Mouse (Mus musculus): Measurements from ENCODE around the gene Rufy2.
"Not testable (repeated sequence)": the region's sequence is repeated elsewhere in the genome, so short reads cannot be mapped to it uniquely, and the experiment has no call there.

Gene Rufy2

DNA sequence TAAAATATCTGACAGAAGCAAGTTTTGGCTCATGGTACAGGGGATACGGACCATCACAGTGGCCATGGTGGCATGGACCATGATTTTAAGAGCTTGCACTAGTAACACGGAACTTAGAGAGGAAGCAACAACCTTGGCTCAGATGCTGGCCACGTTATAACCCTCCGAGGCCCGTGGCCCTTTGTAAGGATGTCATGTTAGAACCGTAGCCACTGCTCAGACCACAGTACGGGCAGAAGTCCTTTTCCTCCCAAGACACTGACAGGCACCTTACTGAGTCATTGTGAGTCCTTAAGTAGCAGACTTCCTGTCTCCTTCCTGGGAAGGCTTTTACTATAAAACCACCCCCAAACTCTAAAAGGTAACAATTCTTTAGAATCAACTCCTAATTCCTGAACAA is 71.2 kb downstream of the Rufy2 start:
- DNase-seq (ENCODE audit: low spot score in 2 of 2) = no peak

DNA sequence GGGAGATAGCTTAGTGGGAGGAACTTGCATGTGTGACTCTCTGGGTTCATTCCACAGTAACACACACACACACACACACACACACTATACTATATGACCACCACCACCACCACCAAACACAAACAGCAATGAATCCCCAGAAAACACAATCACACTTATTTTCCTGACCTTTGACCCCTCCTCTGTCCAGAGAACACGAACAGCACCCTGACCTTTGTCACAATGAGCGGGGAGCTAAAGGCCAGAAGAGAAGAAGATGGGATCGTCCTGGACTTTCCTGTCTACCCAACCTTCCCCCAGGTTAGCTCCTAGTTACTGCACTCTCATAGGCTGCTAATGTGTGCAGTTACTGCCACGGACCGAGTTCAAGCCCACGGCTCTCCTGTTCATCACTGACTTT is 72.0 kb downstream of the Rufy2 start:
- DNase-seq (ENCODE audit: low spot score in 2 of 2) = no peak

GRCm38 (mm10) chr10:63053007-63053406 is 73.0 kb downstream of the Rufy2 start:
- no peak for DNase-seq (ENCODE audit: low spot score in 2 of 2)

- not testable (repeated sequence) for DNase-seq (ENCODE audit: low spot score in 2 of 2)
Observed at GRCm38 (mm10) chr10:63054071-63054470, 74.0 kb downstream of the Rufy2 start.

DNA sequence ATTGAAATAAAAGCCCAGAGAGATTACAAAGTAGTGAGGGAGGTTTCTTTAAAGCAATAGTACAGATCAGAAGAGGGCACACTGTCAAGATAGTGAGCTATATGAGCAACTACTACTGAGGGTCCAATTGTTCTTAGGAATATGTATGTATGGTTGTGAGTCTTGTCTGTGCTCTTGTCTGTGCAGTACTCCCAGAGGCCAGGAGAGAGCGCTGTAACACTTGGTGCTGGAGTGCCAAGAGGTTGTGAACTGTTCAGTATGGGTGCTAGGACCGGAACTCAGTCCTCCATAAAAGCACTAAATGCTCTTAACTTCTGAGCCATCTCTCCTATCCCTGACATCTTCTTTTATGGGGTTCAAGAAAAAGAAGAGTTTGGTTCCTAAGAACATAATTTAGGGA is 74.6 kb downstream of the Rufy2 start:
- DNase-seq (ENCODE audit: low spot score in 2 of 2) = no peak

DNA sequence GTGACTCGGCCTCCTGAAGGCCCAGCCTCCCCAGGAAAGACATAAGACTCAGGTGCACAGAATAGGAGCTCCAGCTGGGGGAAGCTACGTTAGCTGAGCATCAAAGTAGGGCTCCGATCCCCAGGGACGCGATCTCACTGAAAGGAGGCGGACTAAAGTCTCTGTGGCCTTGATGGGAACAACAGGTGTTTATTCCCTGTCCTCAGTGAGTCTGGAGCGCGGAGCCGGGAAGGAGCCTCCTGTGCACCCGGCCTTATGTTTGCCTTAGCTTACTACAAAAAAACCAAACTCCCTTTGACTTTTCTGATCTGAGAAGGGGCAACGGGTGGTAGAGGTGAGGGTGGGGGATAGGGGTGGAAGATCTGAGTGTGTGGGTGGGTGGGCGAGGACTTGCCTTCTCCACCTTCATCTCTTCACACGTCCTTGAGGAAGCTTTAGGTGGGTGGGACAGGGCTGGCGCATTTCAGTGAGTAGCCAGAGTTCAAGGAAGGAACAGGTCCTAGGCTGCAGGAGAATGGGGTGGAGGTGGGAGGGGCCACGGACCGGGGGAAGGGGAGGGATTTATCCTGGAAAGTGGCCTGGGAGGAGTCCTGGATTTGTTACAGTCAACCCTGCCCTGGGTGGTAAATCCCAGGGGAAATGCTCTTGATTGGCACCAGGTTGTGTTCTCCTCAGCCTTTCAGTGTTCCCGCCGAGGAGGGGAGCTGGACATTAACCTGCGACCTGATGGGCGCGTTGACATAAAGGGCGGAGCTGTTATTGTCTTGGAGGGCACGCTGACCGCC is 77.1 kb downstream of the Rufy2 start:
- no peak for DNase-seq (ENCODE audit: low spot score in 2 of 2)

DNA sequence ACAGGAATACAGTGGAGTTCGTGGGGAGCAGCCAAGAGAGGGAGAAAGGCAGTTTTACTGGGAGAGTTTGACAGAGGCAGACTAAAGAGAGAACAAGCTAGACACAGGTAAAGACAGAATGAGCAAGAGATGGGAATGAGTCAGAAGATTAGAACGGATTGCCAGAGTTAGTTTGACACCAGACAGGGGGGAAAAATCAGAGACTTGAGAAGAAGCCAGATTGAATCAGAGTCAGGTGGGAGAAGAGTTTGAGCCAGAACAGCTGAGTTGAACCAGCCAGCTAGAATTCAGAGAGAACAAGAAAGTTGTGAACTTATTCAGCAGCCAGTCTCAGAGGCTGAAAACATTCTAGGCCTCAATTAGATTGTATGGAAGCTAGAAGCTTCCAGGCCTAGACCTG is 79.8 kb downstream of the Rufy2 start, which contains the start of gene Pbld1:
Pbld1 (plus strand) TSS at position 301 of the 400 bp plus-strand sequence.
- no peak for DNase-seq (ENCODE audit: low spot score in 2 of 2)

DNA sequence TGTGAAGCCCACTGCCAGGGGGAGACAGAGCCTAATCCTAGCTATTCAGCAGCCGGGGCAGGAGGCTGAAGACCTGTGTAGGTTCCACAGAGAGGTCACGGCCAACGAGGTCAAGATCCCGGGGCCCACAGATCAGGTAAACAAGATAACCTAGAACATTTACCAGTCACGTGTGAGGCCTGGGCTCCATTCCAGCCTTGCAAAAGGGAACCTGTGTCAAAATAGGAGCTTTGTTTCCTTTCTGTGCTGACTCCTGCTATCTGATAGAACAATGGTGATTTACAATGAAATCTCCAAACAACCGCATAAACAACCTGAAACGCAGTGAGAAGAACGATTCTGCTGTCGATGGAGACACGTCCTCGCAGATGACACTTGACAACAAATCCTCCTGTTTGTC is 80.4 kb downstream of the Rufy2 start:
- DNase-seq (ENCODE audit: low spot score in 2 of 2) = no peak

DNA sequence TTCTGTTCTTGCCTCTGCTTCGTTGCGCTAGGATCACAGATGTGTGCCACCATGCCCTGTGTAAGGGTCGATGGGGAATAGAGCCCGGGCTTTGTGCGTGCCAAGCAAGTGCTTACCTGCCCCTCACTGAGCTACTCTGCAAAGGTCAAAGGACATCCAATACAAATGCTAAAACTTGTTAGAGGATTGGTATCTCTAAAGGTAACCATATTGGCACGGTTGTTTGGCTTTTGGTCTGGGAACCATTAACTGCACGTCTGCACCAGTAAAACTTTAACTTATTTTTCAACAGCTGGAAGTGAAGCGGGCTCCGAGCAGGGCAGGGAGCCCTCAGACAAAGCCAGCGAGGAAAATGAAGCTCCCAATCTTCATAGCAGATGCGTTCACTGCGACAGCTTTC is 81.2 kb downstream of the Rufy2 start:
- DNase-seq (ENCODE audit: low spot score in 2 of 2) = no peak

- no peak for DNase-seq (ENCODE audit: low spot score in 2 of 2)
Observed at GRCm38 (mm10) chr10:63062696-63063095, 82.7 kb downstream of the Rufy2 start.

DNA sequence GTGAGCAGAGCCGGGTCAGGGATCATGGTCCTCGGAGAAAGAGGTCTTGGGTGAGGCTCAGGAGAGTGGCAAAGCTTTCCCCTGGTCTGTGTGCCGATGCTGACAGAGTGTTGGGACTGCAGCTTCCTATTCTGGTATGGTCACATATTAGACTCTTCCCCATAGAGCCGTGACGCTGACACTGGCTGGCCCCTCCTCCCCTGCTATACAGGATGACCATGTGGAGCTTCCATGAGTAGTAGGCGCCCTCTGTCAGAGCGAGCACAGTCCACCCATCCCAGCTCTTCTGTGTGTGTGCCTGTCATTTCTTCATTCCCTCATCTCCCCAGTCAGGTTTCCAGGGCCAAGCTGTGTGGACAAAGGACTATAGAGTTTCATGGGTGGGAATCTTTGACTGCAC is 83.3 kb downstream of the Rufy2 start:
- DNase-seq (ENCODE audit: low spot score in 2 of 2) = no peak

- DNase-seq (ENCODE audit: low spot score in 2 of 2) = no peak
Observed at GRCm38 (mm10) chr10:63064516-63064915, 84.5 kb downstream of the Rufy2 start.

DNA sequence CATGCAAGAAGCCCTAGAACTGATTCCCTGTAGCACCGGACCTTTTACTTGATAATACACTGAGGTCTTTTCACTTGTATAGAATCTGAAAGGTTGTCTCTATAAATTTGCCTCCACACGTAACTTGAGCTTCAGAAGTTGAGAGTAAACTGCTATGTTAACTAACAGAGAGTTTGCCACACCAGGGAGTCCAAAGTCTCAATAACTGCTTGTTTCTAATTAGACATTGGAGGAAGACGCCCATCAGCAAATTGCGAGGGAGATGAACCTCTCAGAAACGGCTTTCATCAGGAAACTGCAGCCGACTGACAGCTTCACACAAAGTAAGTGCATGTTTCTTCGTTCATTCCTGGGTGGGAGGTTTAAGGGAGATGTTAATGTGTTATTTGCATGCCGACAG is 85.5 kb downstream of the Rufy2 start:
- DNase-seq (ENCODE audit: low spot score in 2 of 2) = no peak

DNA sequence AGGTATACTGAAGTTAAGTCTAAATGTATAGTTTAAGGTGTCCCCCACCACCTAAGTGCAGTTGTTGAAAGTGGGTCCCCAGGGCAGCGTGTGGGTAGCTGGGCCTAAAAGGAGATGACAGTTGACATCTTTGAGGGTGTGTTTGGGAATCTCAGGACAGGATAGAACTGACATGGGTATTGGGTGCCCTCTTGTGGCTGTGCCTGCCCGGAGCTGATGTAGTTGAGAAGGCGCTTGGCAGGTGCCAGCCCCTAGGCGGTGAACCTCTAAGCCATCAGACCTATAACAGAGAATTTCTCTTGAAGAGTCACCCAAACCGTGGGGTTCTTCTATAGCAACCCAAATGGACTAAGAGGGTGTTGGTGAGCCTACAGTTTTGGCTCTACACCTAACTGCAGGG is 86.0 kb downstream of the Rufy2 start:
- DNase-seq (ENCODE audit: low spot score in 2 of 2) = peak; percentile 34 to 64

All from spleen, postnatal 14 days (tissue).